Mouse (Mus musculus) heart, adult 8-10 months (tissue): Measurements from ENCODE around the gene Apol7b. TPM values are rescaled to one million over a fixed set of nuclear protein-coding genes. Genes with fewer than 3 reads are reported as not detected.
"Not testable (repeated sequence)": the region's sequence is repeated elsewhere in the genome, so short reads cannot be mapped to it uniquely, and the experiment has no call there.

Source experiments
- DNase-seq: peaks from one replicate; pipeline ENCODE4 v3.0.0; 2022; ENCODE audit warnings: low spot score
- total RNA-seq, 4 experiments: library from RNA; stranded (reverse); gene quantifications; 2 replicates each; pipeline ENCODE4 v1.2.4; 2022

The Apol7b gene
- under 1 TPM in 2 of 4 experiments, not detected in 2; 0.17 to 0.41 TPM for total RNA-seq

DNA sequence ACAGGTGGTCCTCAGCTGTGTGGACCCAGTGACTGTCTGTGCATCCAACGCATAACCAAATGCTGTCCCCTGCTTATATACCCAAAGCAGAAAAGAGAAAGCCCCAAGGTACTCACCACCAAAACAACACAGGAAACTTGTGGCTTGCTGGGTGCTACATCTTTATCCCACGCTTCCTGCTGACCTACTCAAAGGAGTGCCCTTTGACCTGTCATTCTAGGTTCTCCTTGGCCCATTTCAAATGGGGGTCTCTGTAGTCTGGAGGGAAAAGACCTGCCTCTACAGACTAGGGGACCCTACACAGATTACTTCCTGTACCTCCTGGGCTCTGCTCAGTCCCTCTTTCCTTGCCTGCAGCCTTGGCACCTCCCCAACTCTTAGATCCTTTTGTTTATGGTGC is at the start of gene Apol7b:
Apol7b (minus strand) TSS at position 101 of the 400 bp plus-strand sequence.
- not testable (repeated sequence) for DNase-seq

DNA sequence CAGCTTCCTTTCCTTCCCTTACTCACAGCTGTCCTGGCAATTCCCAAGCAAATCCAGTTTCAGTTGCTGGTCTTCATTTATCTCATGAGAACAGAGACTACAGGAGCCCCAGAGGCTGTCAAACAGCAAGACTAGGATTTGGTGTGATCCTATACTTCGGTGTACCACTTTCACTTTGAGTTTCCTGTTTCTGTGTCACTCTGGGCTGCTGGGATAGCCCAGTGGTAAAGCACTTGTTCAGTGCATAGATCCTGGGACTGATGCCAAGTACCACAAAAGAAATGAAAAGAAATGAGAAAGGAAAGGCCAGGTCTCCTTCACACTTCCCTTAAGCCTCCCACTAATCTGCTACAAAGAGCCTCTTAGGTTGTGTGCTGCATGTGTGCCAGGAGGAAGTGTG is 47.4 kb upstream of the Apol7b start:
- not testable (repeated sequence) for DNase-seq

- DNase-seq = not testable (repeated sequence)
Measured at GRCm38 (mm10) chr15:77493181-77493580, 45.9 kb upstream of the Apol7b start.

- DNase-seq = no peak
Measured at GRCm38 (mm10) chr15:77482140-77482794, 35.0 kb upstream of the Apol7b start.

- DNase-seq = not testable (repeated sequence)
Measured at GRCm38 (mm10) chr15:77476693-77477092, 29.4 kb upstream of the Apol7b start, which contains the start of gene Apol10a. Gene Apol10a (plus strand): TSS chr15:77477047.

- not testable (repeated sequence) for DNase-seq
Measured at GRCm38 (mm10) chr15:77474699-77475390, 27.6 kb upstream of the Apol7b start.

- DNase-seq = not testable (repeated sequence)
Measured at GRCm38 (mm10) chr15:77449927-77450326, 2.6 kb upstream of the Apol7b start.

DNA sequence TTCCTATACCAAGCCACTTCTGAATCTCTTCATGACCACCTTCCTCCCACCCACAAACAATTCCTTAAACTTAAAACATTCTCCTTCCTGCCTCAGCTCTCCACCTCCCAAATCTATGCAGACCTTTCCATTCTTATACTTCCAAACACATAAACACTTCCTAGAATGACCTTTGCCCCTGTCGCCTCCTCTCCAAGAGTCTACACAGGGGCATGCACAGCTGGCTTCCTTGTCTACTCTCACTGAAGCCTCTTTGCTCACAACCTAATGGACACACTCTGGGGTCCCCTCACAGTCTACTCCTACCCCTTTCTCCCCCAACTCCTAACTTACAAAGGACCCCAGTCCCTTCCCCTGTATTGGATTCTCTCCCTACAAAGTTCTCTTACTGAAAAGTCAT is 1.6 kb downstream of the Apol7b start:
- not testable (repeated sequence) for DNase-seq

- not testable (repeated sequence) for DNase-seq
Measured at GRCm38 (mm10) chr15:77444746-77445145, 2.5 kb downstream of the Apol7b start.

DNA sequence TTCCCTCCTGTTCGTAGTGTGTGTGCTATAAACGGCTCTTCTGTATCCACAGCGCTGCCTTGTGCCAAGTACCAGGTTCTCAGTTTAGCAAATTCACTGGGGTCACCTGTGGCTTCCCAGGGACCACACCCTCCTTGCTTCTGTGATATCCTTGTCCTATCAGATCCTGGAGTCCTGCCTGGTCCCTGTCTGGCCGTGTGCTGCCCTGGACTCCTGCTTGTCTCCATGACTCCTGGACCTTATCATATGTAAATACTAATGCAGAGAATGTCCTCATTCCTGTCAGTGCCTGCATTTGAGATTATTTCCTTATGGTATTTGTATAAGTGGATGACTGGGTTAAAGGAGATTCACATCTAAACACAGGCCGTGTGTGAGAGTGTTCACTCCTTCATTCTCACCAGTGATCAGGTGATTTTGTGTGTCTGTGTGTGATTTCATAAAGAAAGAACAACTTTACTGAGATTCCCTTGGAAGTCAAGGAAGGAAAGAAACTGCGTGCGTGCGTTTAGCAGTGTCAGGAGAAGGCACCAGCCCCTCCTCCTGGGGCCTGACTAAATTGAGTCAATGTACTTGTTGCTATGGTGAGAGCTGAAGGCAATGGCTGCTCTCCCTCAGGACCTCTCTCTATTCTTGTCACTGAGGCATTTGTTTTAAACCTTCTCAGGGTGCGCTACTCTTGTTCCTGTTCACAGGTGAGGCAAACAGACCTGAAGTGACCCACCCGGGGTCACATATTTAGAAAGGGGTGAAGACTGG is 18.4 kb downstream of the Apol7b start:
- not testable (repeated sequence) for DNase-seq

DNA sequence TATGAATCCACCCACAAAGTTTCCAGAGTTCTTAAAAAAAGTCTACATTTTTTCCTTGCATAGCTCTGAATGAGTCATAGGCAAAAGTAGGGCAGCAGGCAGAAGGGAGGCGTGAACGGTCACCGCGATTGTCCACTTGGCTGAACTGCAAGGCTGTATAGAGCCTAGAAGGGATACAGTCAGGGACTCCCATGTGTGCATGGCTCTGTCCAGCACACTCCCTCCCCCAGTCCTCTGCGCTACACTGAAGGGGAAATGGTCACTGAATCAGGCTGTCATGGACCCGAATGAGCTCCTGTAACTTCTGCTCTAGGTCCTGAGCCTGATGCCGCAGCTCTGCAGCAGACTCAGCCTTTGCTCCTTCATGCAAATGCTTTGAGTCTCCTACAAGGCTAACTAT is 24.4 kb downstream of the Apol7b start:
- not testable (repeated sequence) for DNase-seq

DNA sequence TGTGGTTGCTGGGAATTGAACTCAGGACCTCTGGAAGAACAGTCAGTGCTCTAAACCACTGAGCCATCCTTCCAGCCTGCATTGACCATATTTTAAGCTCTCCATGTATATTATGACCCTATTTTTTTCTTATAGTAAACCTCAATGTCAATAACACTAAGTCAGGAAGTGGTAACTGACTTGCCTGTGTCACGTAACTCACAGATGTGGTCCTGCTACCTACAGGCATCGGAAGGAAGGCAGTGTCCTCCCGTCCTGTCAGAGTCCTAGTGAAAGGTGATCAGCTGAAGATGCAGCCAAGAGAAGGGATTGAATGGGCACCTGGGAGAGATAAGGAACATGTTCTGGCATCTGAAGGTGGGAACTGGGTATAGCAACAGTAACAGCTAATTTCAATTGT is 27.6 kb downstream of the Apol7b start:
- DNase-seq = not testable (repeated sequence)

GRCm38 (mm10) chr15:77416655-77417333 is 30.5 kb downstream of the Apol7b start:
- DNase-seq = not testable (repeated sequence)

DNA sequence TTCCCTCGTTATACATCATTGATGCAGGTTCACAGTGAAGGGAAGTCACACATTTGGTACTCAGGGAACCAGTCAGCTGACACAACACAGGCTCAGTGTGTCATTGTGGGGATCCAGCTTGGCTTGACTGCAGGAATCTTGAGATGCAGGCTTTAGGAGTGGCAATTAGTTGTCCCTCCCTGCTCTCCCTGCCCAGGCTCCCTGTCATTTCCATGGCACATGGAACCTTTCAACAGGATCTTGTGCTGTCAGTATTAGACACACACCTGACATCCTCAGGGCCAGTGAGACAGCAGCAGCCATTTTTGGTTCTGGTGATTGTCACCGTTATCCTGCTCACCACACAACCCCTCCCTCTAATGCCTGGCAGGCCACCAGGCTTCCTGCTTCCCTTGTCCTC is 31.6 kb downstream of the Apol7b start:
- not testable (repeated sequence) for DNase-seq

- not testable (repeated sequence) for DNase-seq
Measured at GRCm38 (mm10) chr15:77412695-77413094, 34.6 kb downstream of the Apol7b start.

DNA sequence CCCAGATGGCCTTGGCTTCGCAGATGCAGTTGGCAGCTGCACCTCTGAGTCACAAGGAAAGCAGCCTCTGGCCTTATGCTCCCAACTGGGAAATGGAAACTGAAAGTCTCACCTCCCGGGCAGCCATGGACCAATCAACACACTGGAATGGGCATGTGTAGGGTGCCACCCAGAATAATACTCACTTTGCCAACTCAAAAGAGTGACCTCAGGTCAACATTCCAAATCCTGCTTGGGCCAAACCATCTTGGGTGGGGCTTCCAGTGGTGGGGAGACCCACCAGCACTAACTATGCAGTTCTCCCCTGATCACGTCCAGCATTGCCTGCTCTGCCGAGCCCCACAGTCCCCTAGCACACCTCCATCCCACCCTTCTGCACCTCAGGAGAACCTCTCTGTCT is 36.3 kb downstream of the Apol7b start, which contains the start of gene Apol9a:
Apol9a (minus strand) TSS at position 101 of the 400 bp plus-strand sequence.
- DNase-seq = not testable (repeated sequence)

DNA sequence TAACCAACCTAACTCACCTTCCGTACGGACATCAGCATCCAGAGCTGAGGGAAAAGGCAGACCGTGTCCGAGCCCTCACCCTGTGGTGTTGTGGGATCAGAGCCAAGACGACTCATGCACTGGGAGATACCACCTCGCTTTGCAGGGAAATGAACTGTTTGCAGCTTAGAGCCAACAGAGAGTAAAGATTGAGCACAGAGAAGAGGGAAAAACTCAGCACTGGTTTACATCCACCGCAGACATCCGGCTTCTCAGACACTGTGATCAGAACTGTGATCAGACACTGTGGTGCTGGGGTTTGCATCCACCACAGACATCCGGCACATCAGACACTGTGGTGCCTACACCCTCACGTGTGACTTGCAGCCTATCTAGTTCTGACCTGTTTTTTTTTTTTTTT is 40.9 kb downstream of the Apol7b start:
- DNase-seq = not testable (repeated sequence)

GRCm38 (mm10) chr15:77399027-77399426 is 48.3 kb downstream of the Apol7b start, which contains the start of gene Apol7a:
Gene Apol7a (minus strand): TSS chr15:77399110.
- not testable (repeated sequence) for DNase-seq

DNA sequence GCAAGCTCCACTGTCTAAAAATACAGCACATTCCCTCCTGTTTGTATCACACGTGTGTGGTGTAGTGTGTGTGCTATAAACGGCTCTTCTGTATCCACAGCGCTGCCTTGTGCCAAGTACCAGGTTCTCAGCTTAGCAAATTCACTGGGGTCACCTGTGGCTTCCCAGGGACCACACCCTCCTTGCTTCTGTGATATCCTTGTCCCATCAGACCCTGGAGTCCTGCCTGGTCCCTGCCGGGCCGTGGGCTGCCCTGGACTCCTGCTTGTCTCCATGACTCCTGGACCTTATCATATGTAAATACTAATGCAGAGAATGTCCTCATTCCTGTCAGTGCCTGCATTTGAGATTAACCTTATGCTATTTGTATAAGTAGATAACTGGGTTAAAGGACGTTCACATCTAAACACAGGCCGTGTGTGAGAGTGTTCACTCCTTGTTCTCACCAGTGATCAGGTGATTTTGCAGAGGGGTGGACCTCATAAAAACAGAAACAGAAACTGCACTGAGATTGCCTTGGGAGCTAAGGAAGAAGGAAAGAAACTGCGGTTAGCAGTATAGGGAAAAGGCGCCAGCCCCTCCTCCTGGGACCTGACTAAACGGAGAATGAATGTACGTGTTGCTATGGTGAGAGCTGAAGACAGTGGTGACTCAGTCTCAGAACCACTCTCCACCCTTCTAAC is 49.7 kb downstream of the Apol7b start:
- peak; percentile 20 for DNase-seq

- not testable (repeated sequence) for DNase-seq
Measured at GRCm38 (mm10) chr15:77393832-77394231, 53.5 kb downstream of the Apol7b start.

GRCm38 (mm10) chr15:77387462-77387861 is 59.8 kb downstream of the Apol7b start:
- DNase-seq = no peak
